Mouse (Mus musculus) liver, adult 2 months (tissue): ENCODE results near the gene Tspan8. TPM values are rescaled to one million over a fixed set of nuclear protein-coding genes. Genes with fewer than 3 reads are reported as not detected.
"Not testable (repeated sequence)": the region's sequence is repeated elsewhere in the genome, so short reads cannot be mapped to it uniquely, and the experiment has no call there.

Experiments
- DNase-seq: peaks from one replicate; pipeline ENCODE4 v3.0.0-alpha.2; 2011; ENCODE audit warnings: low read depth, low spot score; ENCODE audit errors: extremely low read depth
- H3K27ac ChIP-seq: fragments of 200-500 bp; replicated peaks from 2 replicates; pipeline ENCODE4 v1.5.1; 2012; ENCODE audit warnings: low read depth, mild to moderate bottlenecking, control low read depth, inconsistent platforms, low read length; ENCODE audit not compliant: insufficient read depth
- H3K27me3 ChIP-seq: fragments of 200-500 bp; 2 replicates; pipeline ENCODE4 v1.6.1; 2012; ENCODE audit warnings: mild to moderate bottlenecking, moderate library complexity, low read length, inconsistent platforms; ENCODE audit not compliant: control insufficient read depth, insufficient read depth
- H3K36me3 ChIP-seq: fragments of 200-500 bp; 2 replicates; pipeline ENCODE4 v1.6.1; 2012; ENCODE audit warnings: low read length, inconsistent platforms; ENCODE audit not compliant: control insufficient read depth, insufficient read depth
- H3K4me1 ChIP-seq: fragments of 200-500 bp; 2 replicates; pipeline ENCODE4 v1.6.1; 2011; ENCODE audit warnings: low read length; ENCODE audit not compliant: control insufficient read depth, insufficient read depth
- H3K4me3 ChIP-seq: fragments of 200-500 bp; 2 replicates; pipeline ENCODE4 v1.5.1; 2011; ENCODE audit warnings: low read depth, mild to moderate bottlenecking, control low read depth, low read length, moderate library complexity; ENCODE audit not compliant: insufficient read depth
- H3K79me2 ChIP-seq: fragments of 200-500 bp; 2 replicates; pipeline ENCODE4 v1.6.1; 2012; ENCODE audit warnings: inconsistent platforms, mild to moderate bottlenecking, low read length, moderate library complexity; ENCODE audit not compliant: control insufficient read depth, insufficient read depth
- H3K9ac ChIP-seq: fragments of 200-500 bp; 2 replicates; pipeline ENCODE4 v1.6.1; 2012; ENCODE audit warnings: low read depth, mild to moderate bottlenecking, control low read depth, inconsistent platforms, low read length
- CTCF ChIP-seq: fragments of 200-500 bp; IDR thresholded peaks from 2 replicates; pipeline ENCODE4 v1.5.1; 2011; ENCODE audit warnings: low read depth, low read length, control low read depth
- POLR2A ChIP-seq: fragments of 200-500 bp; IDR thresholded peaks from 2 replicates; pipeline ENCODE4 v1.6.1; 2011; ENCODE audit warnings: low read length, control low read depth; ENCODE audit not compliant: insufficient read depth; ENCODE audit errors: extremely low read depth
- WGBS: fragments of 180-500 bp; shearing (Covaris S2); methylation state at CpG from one replicate; pipeline ENCODE4 v1.1.7; 2018; 5-methylcytosine and 5-hydroxymethylcytosine counted together
- polyA plus RNA-seq: library from polyadenylated mRNA; depleted of rRNA; stranded (reverse); fragments of >200 nt; gene quantifications from 2 replicates; pipeline ENCODE4 v1.2.3, GENCODE M21; 2012
- total RNA-seq: library from RNA; depleted of rRNA; stranded (reverse); fragments of >200 nt; gene quantifications from 2 replicates; pipeline ENCODE4 v1.2.3, GENCODE M21; 2014

Tspan8 gene
- total and polyA plus RNA-seq, 2 experiments, result 0.20 to 1.9 TPM

GRCm38 (mm10) chr10:115780239-115781016 is 36.2 kb upstream of the Tspan8 start:
- Histone ChIP-seq H3K79me2 (no peaks in the 10 kb centered on the region), H3K9ac (no peak overlapping the region), H3K27ac (no peak overlapping the region), H3K4me3 (no peak overlapping the region), H3K27me3 (no peaks in the 10 kb centered on the region), H3K4me1 (peaks cover 8% of the 10 kb centered on the region; the same call in 1 of the 2 replicates), H3K36me3 (no peaks in the 10 kb centered on the region)
- WGBS, result 43% methylated on average over 11 of the region's 11 CpGs
- DNase-seq, result peak; percentile 95
- TF ChIP-seq CTCF (no peak), POLR2A (no peak)

GRCm38 (mm10) chr10:115783232-115783631 is 33.4 kb upstream of the Tspan8 start:
- TF ChIP-seq CTCF (no peak), POLR2A (no peak)
- H3K79me2 ChIP-seq, result no peaks in the 10 kb centered on the region
- no peak overlapping the region for H3K9ac ChIP-seq
- DNase-seq, result no peak
- H3K36me3 ChIP-seq, result no peaks in the 10 kb centered on the region
- no peak overlapping the region for H3K27ac ChIP-seq
- WGBS, result 81% methylated on average over 2 of the region's 2 CpGs
- no peak overlapping the region for H3K4me3 ChIP-seq
- H3K4me1 ChIP-seq, result peaks cover 3% of the 10 kb centered on the region; the same call in 1 of the 2 replicates
- no peaks in the 10 kb centered on the region for H3K27me3 ChIP-seq

GRCm38 (mm10) chr10:115790788-115791187 is 25.8 kb upstream of the Tspan8 start:
- no peak overlapping the region for H3K4me3 ChIP-seq
- H3K9ac ChIP-seq, result no peak overlapping the region
- H3K27me3 ChIP-seq, result no peaks in the 10 kb centered on the region
- 78% methylated on average over 2 of the region's 2 CpGs for WGBS
- no peak for DNase-seq
- no peaks in the 10 kb centered on the region for H3K4me1 ChIP-seq
- no peak for TF ChIP-seq CTCF
- TF ChIP-seq POLR2A, result no peak
- no peaks in the 10 kb centered on the region for H3K36me3 ChIP-seq
- no peak overlapping the region for H3K27ac ChIP-seq
- H3K79me2 ChIP-seq, result no peaks in the 10 kb centered on the region

GRCm38 (mm10) chr10:115796072-115796788 is 20.4 kb upstream of the Tspan8 start:
- H3K27me3 ChIP-seq, result no peaks in the 10 kb centered on the region
- DNase-seq, result no peak
- WGBS, result 84% methylated on average over 4 of the region's 4 CpGs
- H3K27ac ChIP-seq, result no peak overlapping the region
- no peak overlapping the region for H3K9ac ChIP-seq
- H3K4me1 ChIP-seq, result no peaks in the 10 kb centered on the region
- H3K79me2 ChIP-seq, result no peaks in the 10 kb centered on the region
- H3K4me3 ChIP-seq, result no peak overlapping the region
- TF ChIP-seq CTCF (no peak), POLR2A (no peak)
- H3K36me3 ChIP-seq, result no peaks in the 10 kb centered on the region

GRCm38 (mm10) chr10:115801464-115801863 is 15.2 kb upstream of the Tspan8 start:
- H3K4me1 ChIP-seq, result no peaks in the 10 kb centered on the region
- TF ChIP-seq POLR2A (no peak), CTCF (no peak)
- WGBS, result 34% methylated on average over 3 of the region's 3 CpGs

GRCm38 (mm10) chr10:115803013-115803412 is 13.6 kb upstream of the Tspan8 start:
- not testable (repeated sequence) for DNase-seq, H3K27ac ChIP-seq, H3K4me3 ChIP-seq, H3K79me2 ChIP-seq, H3K4me1 ChIP-seq, H3K36me3 ChIP-seq, H3K9ac ChIP-seq, H3K27me3 ChIP-seq
- WGBS, result 94% methylated on average over 9 of the region's 9 CpGs

More at GRCm38 (mm10) chr10:115801464-115801863, 15.2 kb upstream of the Tspan8 start:
- Histone ChIP-seq H3K9ac (no peak overlapping the region), H3K27me3 (no peaks in the 10 kb centered on the region), H3K4me3 (no peak overlapping the region), H3K27ac (no peak overlapping the region), H3K36me3 (no peaks in the 10 kb centered on the region), H3K79me2 (no peaks in the 10 kb centered on the region)
- peak; percentile 13 for DNase-seq
